Mouse (Mus musculus) bone marrow macrophage, adult 2 months (primary cell): ENCODE measurements around the gene Pkp1.

Experiments
- CTCF ChIP-seq: IDR thresholded peaks from 2 replicates; pipeline ENCODE4 v1.5.1; 2012; ENCODE audit warnings: low read depth, mild to moderate bottlenecking, low read length, moderate library complexity
- POLR2A ChIP-seq: IDR thresholded peaks from 2 replicates; pipeline ENCODE4 v1.6.1; 2012; ENCODE audit warnings: mild to moderate bottlenecking, low read depth, low read length, borderline replicate concordance

DNA sequence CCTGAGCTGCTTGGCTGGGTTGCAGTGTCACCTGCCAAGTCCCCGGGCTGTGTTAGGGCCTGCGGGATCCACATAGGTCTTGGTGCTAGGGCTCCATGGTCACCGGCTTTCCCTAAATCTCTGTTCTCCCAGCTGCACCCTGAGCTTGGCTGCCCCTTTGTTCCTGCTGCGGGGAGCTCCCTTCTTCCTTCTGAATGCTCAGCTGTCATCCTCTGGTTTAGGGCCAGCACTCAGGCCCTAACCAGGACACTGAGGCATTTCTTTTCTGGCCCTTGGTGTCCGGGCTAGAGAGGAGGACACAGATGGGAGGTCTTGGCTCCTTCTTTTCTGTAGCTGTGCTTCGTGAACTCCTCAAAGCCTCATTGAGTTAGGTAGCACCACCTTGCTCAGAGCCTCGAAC, 97.2 kb downstream of the Pkp1 start:
- TF ChIP-seq CTCF = no peak
- TF ChIP-seq POLR2A = no peak
